Mouse (Mus musculus): ENCODE results near the gene Mecom. TPM values are rescaled to one million over a fixed set of nuclear protein-coding genes. Genes with fewer than 3 reads are reported as not detected.

Mecom gene
- total RNA-seq, 4 experiments from 2014 or later = 3.4 to 6.2 (median 5.2) TPM

DNA sequence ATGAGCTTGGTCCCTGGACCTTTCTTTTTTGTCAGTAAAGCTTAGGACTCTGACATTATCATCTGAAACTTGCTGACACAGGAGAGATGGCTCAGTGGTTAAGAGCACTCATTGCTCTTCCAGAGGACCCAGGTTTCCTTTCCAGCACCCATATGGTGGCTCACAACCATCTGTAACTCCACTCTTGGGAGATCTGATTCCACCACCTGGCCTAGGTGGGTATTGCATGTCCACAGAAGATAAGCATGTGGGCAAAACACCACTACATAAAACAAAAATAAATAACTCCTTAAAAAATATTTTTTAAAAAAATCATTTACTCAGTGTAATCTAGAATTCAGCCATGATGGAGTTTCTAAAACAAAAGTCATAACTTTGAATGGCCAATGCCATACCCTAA, 338.7 kb downstream of the Mecom start:
- DNase-seq (ENCODE audit: low spot score in 2 of 2) = no peak

DNA sequence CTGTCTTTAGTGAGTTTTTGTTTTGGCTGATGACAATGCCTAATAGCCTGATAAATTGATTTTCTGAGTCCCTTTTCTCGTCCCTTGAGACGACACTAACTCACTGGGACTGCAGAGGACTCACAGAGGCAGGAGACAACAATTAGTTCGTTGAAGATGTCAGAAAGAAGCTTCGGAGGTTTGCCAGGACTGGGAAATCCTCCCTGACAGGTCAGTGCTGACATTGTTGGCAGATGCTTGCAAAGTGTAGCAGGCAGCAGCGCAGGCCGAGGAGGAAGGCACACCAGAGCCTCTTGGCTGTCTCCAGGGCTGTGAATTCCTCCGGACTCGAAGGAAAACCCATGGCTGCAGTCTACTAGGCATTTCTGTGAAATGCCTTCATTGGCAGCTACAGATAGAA, 339.9 kb downstream of the Mecom start:
- DNase-seq (ENCODE audit: low spot score in 2 of 2) = no peak

DNA sequence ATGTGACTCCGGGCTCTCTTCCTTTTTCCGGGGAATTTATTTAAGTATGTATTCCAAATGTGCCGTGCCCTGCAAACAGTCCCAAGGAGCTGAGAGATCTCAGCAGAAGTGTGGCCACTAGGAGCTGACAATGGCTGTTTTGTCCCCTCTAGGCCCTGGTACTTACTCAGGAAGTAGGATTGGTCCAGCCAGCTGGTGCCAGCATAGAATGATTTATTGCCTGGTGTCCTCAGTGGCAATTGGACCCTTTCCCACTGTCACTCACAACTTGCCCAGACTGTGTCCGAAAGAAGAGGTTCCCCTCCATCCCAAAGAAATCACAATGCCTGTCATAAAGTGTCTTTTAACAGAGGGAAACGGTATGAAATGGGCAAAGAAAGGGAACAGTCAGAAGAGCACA, 340.4 kb downstream of the Mecom start:
- no peak for DNase-seq (ENCODE audit: low spot score in 2 of 2)

DNA sequence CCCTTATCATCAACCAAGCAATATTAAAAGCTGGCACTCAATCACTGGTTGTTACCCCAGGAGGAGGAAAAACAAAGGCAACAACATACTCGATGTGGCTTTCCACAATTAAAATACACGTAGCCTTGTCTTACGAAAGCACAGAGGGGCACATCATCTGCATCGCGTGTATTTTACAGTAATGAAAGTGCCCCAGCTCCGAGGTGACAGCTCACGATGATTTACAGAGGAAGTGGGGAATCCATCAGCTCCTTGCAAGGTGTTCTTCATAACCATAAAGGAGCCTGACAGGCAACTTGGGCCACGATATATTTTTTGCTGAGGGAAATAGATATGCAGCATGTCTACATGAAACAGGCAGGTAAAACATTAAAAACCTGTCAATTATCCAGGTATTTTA, 341.7 kb downstream of the Mecom start:
- DNase-seq (ENCODE audit: low spot score in 2 of 2) = no peak

DNA sequence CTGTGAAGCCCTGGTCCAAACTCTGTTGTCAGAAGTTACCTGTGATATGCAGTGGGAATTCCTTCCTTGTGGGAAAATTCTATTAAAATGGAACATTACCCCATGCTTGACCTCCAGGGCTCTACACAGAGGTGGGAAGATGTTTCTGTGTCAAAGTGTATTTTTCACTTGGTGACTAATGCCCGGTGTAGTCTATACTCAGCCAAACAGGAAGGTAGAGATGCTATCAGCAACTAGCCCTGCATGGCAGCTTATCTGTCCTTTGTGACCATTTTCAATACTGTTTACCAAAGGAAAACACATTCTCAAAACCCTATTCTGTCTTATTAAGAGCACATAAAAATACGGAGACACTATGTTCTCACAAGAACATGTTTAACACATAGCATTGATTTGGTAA, 344.0 kb downstream of the Mecom start:
- DNase-seq (ENCODE audit: low spot score in 2 of 2) = no peak

DNA sequence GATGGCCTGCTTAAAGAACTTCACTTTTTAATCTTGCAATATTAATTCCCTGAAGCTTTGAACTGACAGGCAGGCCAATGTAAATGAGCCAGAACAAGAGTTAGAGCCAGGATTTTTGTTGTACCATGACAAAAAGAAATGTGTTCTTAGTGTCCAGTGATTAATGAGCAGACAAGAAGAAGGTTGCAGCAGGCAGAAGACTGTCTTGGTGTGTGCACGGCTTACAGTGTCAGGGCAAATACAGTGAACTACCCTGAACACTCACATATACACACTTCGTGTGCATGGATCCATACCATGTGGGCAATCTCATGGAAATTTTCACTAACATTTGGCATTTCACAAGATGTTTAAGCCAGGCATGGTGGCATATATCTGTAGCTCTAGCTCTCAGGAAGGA, 349.0 kb downstream of the Mecom start:
- no peak for DNase-seq (ENCODE audit: low spot score in 2 of 2)

DNA sequence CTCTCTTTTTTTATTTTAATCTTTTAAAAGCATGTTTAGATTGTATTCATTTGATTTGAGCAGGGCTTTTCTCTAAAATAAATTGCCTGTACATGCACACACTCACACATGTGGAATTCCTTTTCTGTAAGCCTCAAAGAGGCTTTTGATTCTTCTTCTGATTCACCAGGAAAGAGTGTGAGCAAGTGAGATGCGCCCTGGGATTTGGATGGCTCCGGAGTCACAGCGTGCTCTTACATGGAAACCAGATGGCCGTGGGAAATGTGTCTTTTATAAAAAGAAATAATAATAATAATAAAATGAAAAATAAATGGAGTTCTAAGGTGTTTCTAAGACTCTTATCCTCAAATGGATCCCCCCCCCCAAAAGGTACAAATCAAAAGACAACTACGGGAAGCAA, 349.6 kb downstream of the Mecom start:
- DNase-seq (ENCODE audit: low spot score in 2 of 2) = no peak

DNA sequence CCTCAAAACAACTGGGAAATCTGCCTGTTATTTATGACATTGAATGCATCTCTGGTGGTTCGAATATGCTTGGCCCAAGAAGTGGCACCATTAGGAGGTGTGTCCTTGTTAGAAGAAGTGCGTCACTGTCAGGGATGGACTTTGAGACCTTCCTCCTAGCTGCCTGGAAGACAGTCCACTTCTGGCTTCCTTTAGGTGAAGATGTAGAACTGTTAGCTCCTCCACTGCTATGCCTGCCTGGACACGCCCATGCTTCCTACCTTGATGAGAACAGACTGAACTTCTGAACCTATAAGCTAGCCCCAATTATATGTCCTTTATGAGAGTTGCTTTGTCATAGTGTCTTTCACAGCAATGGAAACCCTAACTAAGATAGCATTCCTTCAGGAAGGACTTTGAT, 352.6 kb downstream of the Mecom start:
- no peak for DNase-seq (ENCODE audit: low spot score in 2 of 2)

DNA sequence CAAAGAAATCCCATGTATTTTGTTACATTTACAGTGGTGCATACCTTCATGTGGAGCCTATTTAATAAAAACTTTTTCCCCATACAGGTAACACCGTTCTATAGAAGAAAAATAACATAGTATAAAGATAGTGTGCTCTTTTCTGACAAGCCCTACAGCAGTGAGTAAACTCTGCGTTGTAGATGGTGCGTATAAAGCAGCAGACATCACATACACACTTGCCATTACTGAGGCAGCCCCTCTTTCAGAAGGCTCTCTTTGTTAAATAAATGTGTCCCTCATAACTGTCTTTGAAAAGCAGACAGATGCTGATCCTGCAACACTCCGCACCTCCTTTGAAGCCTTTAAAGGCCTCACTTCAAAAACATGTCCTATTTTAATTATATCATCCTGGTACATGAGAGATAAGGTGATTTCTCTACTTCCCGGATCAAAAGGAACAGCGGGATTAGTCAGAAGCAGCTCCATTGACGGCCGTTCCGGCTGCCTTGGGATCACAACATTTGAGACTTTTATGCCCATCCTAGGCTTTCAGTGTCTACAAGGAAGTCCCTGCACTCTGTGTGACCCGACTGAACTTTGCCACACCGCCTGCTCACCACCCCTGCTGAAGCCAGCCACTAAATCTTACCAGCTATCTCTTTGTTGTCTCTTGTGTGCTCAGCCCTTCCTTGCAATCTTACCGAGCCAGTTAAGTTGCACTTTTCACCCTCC, 355.4 kb downstream of the Mecom start:
- no peak for DNase-seq (ENCODE audit: low spot score in 2 of 2)

DNA sequence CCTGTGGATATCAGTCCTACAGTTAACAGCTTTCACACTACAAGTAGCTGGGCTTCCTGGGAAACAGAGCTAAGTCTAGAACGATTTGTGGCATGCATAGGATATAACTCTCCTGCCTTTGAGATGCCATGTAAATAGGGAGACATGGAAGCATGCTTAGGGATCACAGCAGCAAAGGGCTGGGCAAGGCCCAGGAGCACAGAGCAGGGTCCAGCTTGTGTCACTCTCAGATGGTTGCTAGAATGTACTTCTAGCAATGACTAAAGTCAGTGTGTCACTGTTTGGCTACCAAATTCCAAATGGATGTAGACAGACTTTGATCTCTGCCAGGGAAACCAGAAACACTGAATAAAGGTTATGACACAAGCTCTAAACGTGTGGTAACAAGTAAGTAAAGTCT, 358.5 kb downstream of the Mecom start:
- DNase-seq (ENCODE audit: low spot score in 2 of 2) = no peak

DNA sequence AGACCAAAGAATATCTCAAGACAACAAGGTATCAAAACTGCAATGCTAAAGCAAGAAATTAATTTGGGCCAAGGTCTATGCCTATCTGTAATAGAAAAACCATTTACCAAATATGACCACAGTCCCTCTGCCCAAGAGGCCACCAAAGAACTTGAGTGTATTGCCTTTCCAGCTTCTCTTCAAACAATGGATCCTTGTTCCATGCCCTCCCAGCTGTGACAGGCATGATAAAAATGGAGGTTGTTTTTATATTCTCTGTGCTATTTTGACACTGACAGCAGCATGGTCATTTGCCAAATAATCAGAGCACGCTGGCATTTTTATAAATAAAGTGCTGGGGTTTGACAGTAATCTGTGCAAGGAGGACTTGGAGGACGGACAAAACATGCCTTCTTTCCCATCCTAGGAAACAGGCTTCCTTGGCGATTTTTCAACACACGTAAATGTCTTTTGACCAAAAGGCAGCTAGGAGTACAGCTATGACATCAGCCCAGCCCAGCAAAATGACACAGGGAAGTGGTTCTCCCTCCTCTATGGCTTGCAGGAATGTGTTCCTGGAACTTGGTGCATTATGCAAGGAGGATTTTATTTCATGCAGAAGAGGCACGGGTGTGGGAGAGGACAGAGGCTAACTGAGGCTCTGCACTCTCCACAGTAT, 359.9 kb downstream of the Mecom start:
- DNase-seq (ENCODE audit: low spot score in 2 of 2) = no peak

DNA sequence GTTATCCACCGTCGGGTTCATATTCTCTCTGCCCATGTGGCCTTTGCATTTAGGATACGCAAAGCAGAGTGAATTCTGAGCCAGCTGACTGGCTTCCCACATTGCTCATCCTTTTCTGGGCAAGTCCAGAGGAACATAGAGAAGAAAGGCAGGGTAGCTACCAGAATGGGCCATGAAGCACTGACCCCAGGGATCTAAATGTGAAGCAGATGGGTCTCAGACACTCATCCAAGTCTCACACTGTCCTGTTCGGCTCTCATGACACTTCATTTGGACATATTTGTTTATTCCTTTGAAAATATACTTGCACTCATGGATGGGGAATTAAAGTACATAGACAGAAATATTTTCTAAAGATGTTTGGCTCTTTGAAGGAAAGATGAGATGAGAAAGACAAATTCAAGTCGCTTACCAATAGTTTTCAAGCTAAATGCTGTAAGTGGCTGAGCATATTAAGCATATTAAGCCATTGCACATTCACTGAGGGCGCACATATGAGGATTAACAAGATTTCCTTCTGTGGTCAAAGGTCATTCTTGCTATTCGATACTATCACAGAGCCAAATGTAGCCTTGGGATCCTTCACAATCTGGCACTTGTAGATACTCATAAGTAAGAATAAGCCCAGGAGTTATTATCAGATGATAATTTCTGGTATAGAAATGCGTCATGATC, 365.9 kb downstream of the Mecom start:
- no peak for DNase-seq (ENCODE audit: low spot score in 2 of 2)

DNA sequence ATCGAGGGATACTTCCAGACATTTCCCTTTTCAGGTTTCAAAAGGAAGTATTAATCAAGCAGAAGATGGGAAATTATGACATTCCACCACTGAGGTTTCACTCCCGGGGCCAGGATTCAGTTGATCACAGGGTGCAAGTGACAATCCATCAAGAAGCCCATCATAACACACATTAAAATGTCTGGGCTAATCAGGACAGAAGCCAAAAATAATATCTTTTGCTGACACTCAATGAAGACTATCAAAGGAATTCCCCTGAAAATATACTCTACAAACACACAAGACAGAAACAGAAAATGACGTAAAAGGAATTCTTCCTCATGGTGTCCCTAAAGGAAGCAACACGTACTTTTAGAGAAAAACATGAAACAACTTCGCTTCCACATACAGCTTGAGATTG, 371.2 kb downstream of the Mecom start:
- DNase-seq (ENCODE audit: low spot score in 2 of 2) = no peak

DNA sequence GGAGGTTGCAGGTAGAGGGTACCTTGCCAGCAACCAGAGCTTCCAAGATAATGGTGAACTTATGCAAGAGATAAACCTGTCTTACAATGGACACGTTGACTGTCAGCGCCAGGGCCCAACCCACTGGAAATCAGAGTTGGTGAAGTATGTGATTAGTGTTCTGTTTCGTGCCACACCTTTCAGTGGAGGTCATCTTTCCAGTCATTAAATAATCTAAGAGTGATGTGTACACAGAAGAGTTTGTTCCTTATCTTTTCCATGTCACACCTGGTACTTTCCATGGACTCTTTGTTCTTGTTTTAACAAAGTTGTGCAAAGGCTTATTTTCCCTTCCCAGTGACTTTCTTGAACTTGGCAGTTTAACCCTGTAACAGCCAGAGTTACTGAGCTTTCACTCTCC, 374.0 kb downstream of the Mecom start:
- DNase-seq (ENCODE audit: low spot score in 2 of 2) = no peak

DNA sequence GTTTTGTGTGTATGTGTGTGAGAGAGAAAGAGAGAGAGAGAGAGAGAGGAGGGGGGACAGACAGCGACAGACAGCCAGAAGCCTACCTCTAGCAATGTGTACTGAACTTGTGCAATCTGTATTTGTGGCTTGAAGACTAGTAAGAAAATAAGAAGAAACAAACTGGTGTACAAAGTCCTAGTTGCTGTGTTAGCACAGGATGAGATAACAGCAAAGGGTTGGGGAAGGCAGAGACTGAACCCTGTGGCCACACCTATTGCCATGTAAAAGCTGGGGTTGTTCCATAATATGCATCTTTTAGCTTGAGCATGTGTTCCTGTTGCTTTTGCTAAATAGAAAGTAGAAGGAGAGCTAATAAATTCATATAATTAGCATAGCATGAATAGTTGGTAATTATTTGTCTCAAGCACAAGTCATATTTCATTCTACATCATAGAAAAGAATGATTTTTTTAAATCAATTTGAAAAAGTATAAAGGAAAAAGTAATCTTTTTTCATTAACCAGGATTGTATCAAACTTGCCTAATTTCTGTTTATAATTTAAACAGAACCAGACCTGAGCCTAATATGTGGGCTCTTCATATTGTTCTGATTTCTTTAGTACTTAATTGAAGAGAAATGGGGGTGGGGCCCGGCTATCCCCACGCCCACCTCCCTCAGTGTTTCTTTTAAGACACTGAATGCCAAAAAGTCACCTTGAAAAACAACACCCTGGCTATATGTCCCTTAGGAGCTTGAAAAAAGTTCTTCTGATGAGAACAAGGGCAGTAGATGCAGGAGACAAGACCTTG, 379.2 kb downstream of the Mecom start:
- no peak for DNase-seq (ENCODE audit: low spot score in 2 of 2)

DNA sequence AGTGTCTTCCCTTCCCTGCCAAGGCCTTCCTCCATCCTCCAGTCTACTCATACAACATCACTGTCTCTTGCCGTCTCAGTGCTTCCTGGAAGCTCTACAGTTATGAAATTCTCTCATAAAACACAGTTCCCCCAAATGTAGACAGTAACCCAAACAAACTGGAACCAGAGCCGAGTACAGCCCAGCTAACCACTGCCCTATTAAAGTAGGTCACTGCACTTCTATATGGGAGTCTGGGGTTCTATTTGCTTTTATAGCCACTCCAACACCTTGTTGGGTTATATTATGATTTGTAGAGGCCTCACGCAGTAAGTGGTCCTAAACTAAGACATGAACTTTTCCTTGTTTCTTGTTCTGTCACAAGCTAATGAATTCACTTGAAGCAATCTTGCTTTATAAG, 380.8 kb downstream of the Mecom start:
- DNase-seq (ENCODE audit: low spot score in 2 of 2) = no peak

DNA sequence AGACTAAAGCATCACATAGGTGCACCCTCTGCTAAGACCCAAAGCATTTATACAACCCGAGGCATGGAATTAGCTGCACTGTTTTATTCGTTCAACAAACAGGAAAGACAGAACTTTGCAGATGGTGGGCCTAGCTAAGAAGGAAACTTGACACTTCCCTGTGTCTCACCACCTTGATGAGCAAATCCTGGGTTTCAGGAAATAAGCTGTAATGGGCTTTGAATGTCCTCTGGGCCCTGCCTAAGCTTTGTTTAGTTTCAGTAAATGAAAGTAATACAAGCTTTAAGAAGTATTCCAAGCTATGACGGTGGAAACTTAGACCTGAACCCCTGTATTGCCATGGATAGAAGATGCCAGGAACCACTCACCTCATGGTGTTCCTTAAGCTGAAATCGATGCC, 383.0 kb downstream of the Mecom start:
- DNase-seq (ENCODE audit: low spot score in 2 of 2) = no peak

DNA sequence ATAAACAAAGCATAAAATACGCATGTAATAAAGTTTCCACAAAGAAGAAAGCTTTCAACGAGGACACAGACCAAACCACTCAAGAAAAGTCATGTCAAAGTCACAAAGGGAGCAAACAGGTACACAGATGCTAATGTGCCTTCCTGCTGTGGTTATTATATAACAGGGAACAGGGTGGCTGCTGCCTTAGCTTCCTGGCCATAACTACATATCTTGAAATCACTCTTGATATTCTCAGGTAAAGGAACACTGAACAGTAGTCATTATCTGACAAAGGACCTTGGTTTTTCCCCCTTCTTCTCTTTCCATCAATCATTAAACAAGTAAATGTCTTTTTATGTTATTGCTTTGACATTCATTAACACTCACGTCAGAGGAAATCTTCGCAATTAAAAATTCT, 384.4 kb downstream of the Mecom start:
- no peak for DNase-seq (ENCODE audit: low spot score in 2 of 2)

DNA sequence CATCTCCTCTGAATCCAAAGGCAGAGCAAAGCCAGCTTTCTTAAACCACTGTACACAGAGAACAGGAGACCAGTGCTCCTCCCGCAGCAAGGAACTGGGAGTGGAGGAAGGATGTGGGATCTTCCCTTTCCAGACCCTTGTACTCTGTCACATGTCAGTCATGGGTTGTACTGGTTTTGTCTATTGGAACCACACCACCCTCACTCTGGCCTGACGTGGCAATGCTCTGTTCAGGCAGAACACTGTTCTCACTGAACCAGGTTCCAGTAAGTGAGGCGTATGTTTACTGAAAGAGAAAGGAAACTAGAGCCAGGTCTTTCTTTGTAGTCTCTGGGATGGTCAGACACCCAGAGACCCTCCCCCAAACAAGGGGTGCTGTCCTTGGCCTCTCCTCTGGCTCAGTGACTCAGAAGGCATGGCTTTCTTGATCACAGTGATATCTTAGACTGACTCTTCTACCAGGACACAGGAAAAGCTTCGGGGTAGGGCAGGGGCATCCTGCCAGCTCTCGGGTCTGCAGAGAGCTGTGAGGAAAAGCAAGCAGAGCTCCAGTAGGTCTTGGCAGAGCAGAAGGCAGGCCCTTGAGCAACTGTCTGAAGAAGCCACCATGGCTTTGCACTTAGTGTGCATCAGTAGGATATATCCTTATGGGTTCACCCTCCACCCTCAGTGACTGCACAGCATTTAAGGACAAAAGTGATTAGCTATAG, 386.7 kb downstream of the Mecom start:
- DNase-seq (ENCODE audit: low spot score in 2 of 2) = no peak

DNA sequence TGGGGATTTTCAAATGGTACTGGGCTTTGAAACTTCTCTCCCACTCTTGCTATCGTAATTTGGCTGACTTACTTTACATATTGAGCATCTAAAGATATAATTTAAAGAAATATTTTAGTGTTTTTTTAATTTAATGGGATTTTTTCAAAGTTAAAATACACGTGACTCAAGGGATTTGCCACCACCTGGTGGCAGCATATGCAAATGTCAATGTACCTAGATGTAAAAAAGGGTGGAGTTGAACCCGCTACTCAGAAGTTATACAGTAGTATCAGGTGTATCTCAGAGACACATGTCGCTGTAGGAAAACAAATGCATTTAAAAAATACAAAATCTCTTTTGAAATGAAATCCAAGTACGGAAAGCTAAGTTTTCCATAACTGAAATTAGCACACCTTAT, 387.5 kb downstream of the Mecom start:
- no peak for DNase-seq (ENCODE audit: low spot score in 2 of 2)

DNA sequence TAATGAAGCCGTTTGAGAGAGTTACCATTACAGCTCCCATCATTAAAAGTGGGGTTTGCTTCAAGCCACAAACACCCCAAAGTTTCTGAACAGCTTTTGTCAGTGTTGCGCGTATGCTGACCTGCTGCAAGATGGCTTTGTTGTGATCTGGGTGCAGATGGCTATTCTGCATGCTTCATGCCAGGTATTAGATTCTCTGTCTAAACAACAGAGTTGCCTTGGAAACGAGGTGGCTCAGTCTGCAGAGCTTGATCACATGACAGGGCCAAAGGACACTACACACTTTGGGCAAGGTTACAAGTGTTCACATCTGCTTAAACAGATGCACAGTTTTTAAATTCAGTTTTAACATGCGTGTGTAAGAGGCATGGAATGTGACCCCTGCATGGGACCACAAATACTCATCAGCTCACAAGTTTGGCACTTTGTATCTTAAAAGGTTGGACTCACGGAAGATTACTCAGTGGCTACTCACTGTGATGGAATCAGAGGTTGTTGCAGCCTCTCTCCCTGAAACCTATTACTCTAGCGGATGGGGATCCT, 390.6 kb downstream of the Mecom start:
- no peak for DNase-seq (ENCODE audit: low spot score in 2 of 2)
